8 mouse cellular contexts compared by ENCODE assay signal in genomic region chr12:82170461-82171279, GRCm38 (mm10). TPM values are rescaled to one million over a fixed set of nuclear protein-coding genes. Genes with fewer than 3 reads are reported as not detected.
DNase-seq lines count a peak whose midpoint lies in the region; ATAC-seq and TF ChIP-seq lines count a peak whose summit lies in the region.

No protein-coding gene starts in this region.

- TF ChIP-seq POLR2A in embryonic fibroblast, embryonic 13.5 days (IDR thresholded peaks at IDR 0.05; ENCODE audit: low read depth, low read length) = 0 out of 2 replicates have a peak, but pooled peaks have one; percentile 29

- 2% methylated on average over 29 of the region's 29 CpGs for WGBS in heart, embryonic 13.5 days
- under 1% methylated on average over 29 of the region's 29 CpGs for WGBS in intestine, embryonic 16.5 days

- H3K9me3 ChIP-seq in heart, embryonic 13.5 days = no peaks in the 10 kb centered on the region
- no peaks in the 10 kb centered on the region for H3K9me3 ChIP-seq in intestine, embryonic 16.5 days (ENCODE audit: control insufficient read depth, low read length)

- H3K27ac ChIP-seq in heart, embryonic 13.5 days (replicated peaks) = peak overlapping the region; percentile 95
- H3K27ac ChIP-seq in embryonic fibroblast, embryonic 13.5 days (ENCODE audit: insufficient read depth, low read length) = peak overlapping the region; percentile 89
- peak overlapping the region; percentile 94 for H3K27ac ChIP-seq in intestine, embryonic 16.5 days (ENCODE audit: low read length)

- H3K4me1 ChIP-seq in heart, embryonic 13.5 days = peaks cover 51% of the 10 kb centered on the region
- no peaks in the 10 kb centered on the region; the same call in 1 of the 2 replicates for H3K4me1 ChIP-seq in embryonic fibroblast, embryonic 13.5 days (ENCODE audit: control insufficient read depth, insufficient read depth, low read length)
- H3K4me1 ChIP-seq in intestine, embryonic 16.5 days (ENCODE audit: control insufficient read depth, insufficient read depth, low read length) = peaks cover 14% of the 10 kb centered on the region

- intact Hi-C loops in heart, postnatal 14 days (cut with DNase I) = loop anchor here (5.0 kb wide), 2 partner anchors 102 to 297 kb away; no protein-coding TSS in a partner anchor

- peak overlapping the region; percentile 85 for H3K4me2 ChIP-seq in heart, embryonic 13.5 days
- peak overlapping the region; percentile 71 for H3K4me2 ChIP-seq in intestine, embryonic 16.5 days (ENCODE audit: low read depth, low read length)

- H3K27me3 ChIP-seq in heart, embryonic 13.5 days (replicated peaks) = no peaks in the 10 kb centered on the region
- no peaks in the 10 kb centered on the region for H3K27me3 ChIP-seq in intestine, embryonic 16.5 days (replicated peaks; ENCODE audit: control insufficient read depth, insufficient read depth, low read length)

- ATAC-seq in heart, embryonic 13.5 days (ENCODE audit: extremely low read depth, insufficient number of reproducible peaks, low FRiP score, low TSS enrichment) = no peak
- ATAC-seq in intestine, embryonic 16.5 days = no peak
- no peak for ATAC-seq in erythroid progenitor cell, adult 5-6 weeks (replicated peaks; ENCODE audit: low FRiP score, poor library complexity, severe bottlenecking)

- no peak for DNase-seq in heart, postnatal 14 days
- DNase-seq in MN1 (ENCODE audit: low spot score) = peak; percentile 46
- peak; percentile 17 for DNase-seq in lung, postnatal 25 days (ENCODE audit: low spot score)
- no peak for DNase-seq in c-Kit-positive CD71-positive TER-119-positive erythroid progenitor cells, embryonic 14.5 days (ENCODE audit: low spot score)

- peak overlapping the region; percentile 94 for H3K4me3 ChIP-seq in heart, embryonic 13.5 days
- H3K4me3 ChIP-seq in embryonic fibroblast, embryonic 13.5 days (ENCODE audit: insufficient read depth, low read length) = peak overlapping the region; percentile 96
- H3K4me3 ChIP-seq in intestine, embryonic 16.5 days (ENCODE audit: low read length) = peak overlapping the region; percentile 82

- H3K9ac ChIP-seq in heart, embryonic 13.5 days = peak overlapping the region; percentile 98
- H3K9ac ChIP-seq in intestine, embryonic 16.5 days (ENCODE audit: low read depth, low read length) = peak overlapping the region; percentile 91

- H3K36me3 ChIP-seq in heart, embryonic 13.5 days = no peaks in the 10 kb centered on the region
- H3K36me3 ChIP-seq in intestine, embryonic 16.5 days (ENCODE audit: control insufficient read depth, insufficient read depth, low read length) = no peaks in the 10 kb centered on the region

- TF ChIP-seq CTCF in embryonic fibroblast, embryonic 13.5 days (IDR thresholded peaks at IDR 0.05; ENCODE audit: borderline replicate concordance, insufficient read depth, low read length) = no peak

RNA-seq across cellular contexts. Expression of gene Sipa1l1, which starts 1.6 kb away (rescaled TPM):
- 19.9 and 22.2 TPM in 2 replicates for polyA plus RNA-seq in heart, embryonic 13.5 days (2015; fragmentation: Nextera tagmentation; extraction: Ambion mirVana)
- 10 to 100 TPM; 13.2 to 14.8 TPM for total RNA-seq in heart, postnatal 14 days (2021)
- 38.0 and 40.3 TPM in 2 replicates for polyA plus RNA-seq in embryonic fibroblast, embryonic 13.5 days (2011; ENCODE audit: insufficient read length, low read depth, missing spikeins)
- polyA plus RNA-seq in intestine, embryonic 16.5 days (2015; fragmentation: Nextera tagmentation; extraction: Ambion mirVana) = 20.1 and 21.2 TPM in 2 replicates
- 6.8 and 7.1 TPM in 2 replicates for total RNA-seq in erythroid progenitor cell, adult 5-6 weeks (2015; ENCODE audit: low replicate concordance)
- 3.5 and 4.3 TPM in 2 replicates for total RNA-seq in erythroid progenitor cell, adult 5-6 weeks (2017; ENCODE audit: low replicate concordance)

Comparison
In these comparisons a context has a peak if more than half of its experiments do, and no peak if none do; other contexts are left out.
1. DNase-seq: peak in MN1 (single experiment) and lung, postnatal 25 days (single experiment); none in heart, postnatal 14 days (0 of 2) and c-Kit-positive CD71-positive TER-119-positive erythroid progenitor cells, embryonic 14.5 days (single experiment).
2. Peak in every context shown above with its lines, with median percentiles within 50 percentile points of each other: H3K27ac ChIP-seq and H3K4me3 ChIP-seq.